Mouse (Mus musculus): ENCODE data around the gene Grtp1. TPM values are rescaled to one million over a fixed set of nuclear protein-coding genes. Genes with fewer than 3 reads are reported as not detected.

Grtp1 gene
- polyA plus RNA-seq, 1 experiment from 2014 or later: 19.8 TPM

MicroRNAs encoded within 50 kb of the gene (microRNA counts, 519-probe panel; counts per million panel counts)
- 2,141 counts per million, percentile 7 among the panel's probes with 10 or more counts for microRNA mmu-miR-1968

Small RNA genes lying within 50 kb of the gene (microRNA-seq; reads per million reads assigned to microRNA genes)
- gene Mir1968 (28.1 reads per million, percentile 37 among the genes with 10 or more reads in this experiment), gene Mir7065 (not detected)

Other genes with a start within 250 kb of the Grtp1 start
- 0.23 TPM in 1 of 2 replicates, not detected in the other for gene F7, start 174.6 kb downstream of the Grtp1 start, polyA plus RNA-seq (2016; fragmentation: Nextera tagmentation; extraction: Ambion mirVana)
- gene F10, start 163.3 kb downstream of the Grtp1 start, polyA plus RNA-seq (2016; fragmentation: Nextera tagmentation; extraction: Ambion mirVana): 2.7 and 2.8 TPM in 2 replicates
- gene Proz, start 139.7 kb downstream of the Grtp1 start, polyA plus RNA-seq (2016; fragmentation: Nextera tagmentation; extraction: Ambion mirVana): 0.39 and 0.92 TPM in 2 replicates
- gene Pcid2, start 95.2 kb downstream of the Grtp1 start, polyA plus RNA-seq (2016; fragmentation: Nextera tagmentation; extraction: Ambion mirVana): 29.3 and 29.5 TPM in 2 replicates
- gene Cul4a, start 95.0 kb downstream of the Grtp1 start, polyA plus RNA-seq (2016; fragmentation: Nextera tagmentation; extraction: Ambion mirVana): 124 and 137 TPM in 2 replicates
- 364 and 372 TPM in 2 replicates for gene Lamp1, start 41.5 kb downstream of the Grtp1 start, polyA plus RNA-seq (2016; fragmentation: Nextera tagmentation; extraction: Ambion mirVana)
- 167 and 180 TPM in 2 replicates for gene Adprhl1, start 53.5 kb upstream of the Grtp1 start, polyA plus RNA-seq (2016; fragmentation: Nextera tagmentation; extraction: Ambion mirVana)
- 28.3 and 29.6 TPM in 2 replicates for gene Dcun1d2, start 87.5 kb upstream of the Grtp1 start, polyA plus RNA-seq (2016; fragmentation: Nextera tagmentation; extraction: Ambion mirVana)
- 34.5 and 41.2 TPM in 2 replicates for gene Tmco3, start 87.6 kb upstream of the Grtp1 start, polyA plus RNA-seq (2016; fragmentation: Nextera tagmentation; extraction: Ambion mirVana)
- gene Tfdp1, start 138.1 kb upstream of the Grtp1 start, polyA plus RNA-seq (2016; fragmentation: Nextera tagmentation; extraction: Ambion mirVana): 105 and 114 TPM in 2 replicates
- 0.36 TPM in 1 of 2 replicates, not detected in the other for gene Atp4b, start 196.2 kb upstream of the Grtp1 start, polyA plus RNA-seq (2016; fragmentation: Nextera tagmentation; extraction: Ambion mirVana)
- not detected in 2 replicates for gene Grk1, start 204.5 kb upstream of the Grtp1 start, polyA plus RNA-seq (2016; fragmentation: Nextera tagmentation; extraction: Ambion mirVana)
- 0.38 and 0.53 TPM in 2 replicates for gene Tmem255b, start 234.6 kb upstream of the Grtp1 start, polyA plus RNA-seq (2016; fragmentation: Nextera tagmentation; extraction: Ambion mirVana)

Data from heart, embryonic 12.5 days (tissue).